Mouse (Mus musculus) heart, adult 11 months (tissue): Measurements from ENCODE around the gene Fam129b.

ENCODE experiments used
- DNase-seq: peaks from one replicate; pipeline ENCODE4 v3.0.0; 2022

Fam129b gene

GRCm38 (mm10) chr2:32926330-32927075 is 50.6 kb downstream of the Fam129b start:
- no peak for DNase-seq

GRCm38 (mm10) chr2:32927624-32928234 is 51.8 kb downstream of the Fam129b start:
- DNase-seq: peak; percentile 96

- peak; percentile 97 for DNase-seq
Measured at GRCm38 (mm10) chr2:32928235-32928946, 52.5 kb downstream of the Fam129b start.

DNA sequence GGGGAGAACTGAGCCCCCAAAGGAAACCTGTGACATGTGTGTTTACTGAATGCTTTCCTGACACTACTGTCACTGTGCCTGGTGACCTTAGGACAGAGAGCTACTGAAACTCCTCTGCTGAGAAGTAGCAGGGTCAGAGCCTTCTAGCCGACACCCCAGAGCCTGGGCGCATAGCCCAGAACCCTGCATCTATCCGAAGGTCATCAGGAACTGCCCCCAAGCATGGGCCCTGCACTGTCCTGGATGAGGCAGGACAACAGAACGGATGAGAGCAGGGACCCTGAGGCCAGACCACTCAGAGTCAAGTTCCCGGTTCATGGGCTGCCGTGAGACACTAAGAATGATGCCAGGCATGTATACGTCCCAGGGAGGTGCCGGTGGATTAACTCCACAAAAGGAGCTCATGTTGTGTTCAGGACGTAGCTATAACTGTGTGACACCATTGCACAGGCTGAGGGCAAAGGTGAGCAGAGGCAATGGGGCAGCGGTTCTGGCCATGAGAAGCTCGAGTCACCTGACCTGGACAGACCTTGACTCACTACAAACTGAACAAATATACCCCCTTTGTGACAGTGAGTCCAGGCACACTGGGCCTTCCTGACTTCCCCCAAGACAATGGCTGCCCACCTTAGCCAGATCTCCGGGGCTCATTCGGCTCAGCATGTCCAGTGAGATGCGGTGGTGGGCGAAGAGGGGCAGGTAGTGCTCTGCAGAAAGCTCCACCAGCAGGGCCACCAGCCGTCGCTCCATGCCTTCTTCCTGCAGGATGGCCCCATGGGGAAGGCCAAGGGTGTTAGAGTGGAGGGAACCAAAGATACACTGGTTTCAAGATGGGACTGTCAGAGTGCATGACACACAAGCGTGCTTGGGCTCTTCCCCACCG is 53.3 kb downstream of the Fam129b start:
- DNase-seq: peak; percentile 92

DNA sequence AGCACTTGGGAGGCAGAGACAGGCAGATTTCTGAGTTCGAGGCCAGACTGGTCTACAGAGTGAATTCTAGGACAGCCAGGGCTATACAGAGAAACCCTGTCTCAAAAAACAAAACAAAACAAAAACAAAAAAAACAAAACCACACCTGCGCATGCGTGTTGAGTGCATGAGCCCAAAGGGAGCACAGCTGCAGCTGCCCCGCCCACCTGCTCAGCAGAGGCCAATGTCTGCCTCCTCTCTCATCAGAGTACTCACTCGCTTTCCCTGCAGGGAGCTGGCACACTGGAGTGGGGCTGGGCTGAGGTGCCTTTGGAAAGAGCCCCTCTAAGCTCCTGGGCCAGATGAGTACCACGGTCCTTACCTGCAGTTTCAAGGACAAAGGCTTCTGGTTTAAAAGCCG is 55.8 kb downstream of the Fam129b start:
- no peak for DNase-seq

- no peak for DNase-seq
Measured at GRCm38 (mm10) chr2:32938741-32939140, 62.8 kb downstream of the Fam129b start.

DNA sequence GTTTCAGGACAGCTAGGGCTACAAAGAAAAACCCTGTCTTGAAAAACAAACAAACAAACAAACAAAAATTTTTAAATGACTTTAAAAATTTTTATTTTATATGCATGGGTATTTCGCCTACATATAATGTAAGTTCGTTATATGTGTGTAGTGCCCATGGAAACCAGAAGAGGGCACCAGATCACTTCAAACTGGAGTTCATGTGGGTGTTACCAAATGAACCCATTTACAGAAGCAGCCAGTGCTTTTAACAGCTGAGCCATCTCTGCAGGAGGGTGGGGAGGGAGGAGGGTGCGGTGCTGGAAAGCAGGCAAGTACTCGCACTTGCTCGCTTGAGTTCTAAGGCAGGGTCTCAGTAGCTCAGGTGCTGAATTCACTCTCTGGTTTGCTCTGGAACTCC is 63.5 kb downstream of the Fam129b start:
- no peak for DNase-seq

- no peak for DNase-seq
Measured at GRCm38 (mm10) chr2:32940483-32940882, 64.6 kb downstream of the Fam129b start.

DNA sequence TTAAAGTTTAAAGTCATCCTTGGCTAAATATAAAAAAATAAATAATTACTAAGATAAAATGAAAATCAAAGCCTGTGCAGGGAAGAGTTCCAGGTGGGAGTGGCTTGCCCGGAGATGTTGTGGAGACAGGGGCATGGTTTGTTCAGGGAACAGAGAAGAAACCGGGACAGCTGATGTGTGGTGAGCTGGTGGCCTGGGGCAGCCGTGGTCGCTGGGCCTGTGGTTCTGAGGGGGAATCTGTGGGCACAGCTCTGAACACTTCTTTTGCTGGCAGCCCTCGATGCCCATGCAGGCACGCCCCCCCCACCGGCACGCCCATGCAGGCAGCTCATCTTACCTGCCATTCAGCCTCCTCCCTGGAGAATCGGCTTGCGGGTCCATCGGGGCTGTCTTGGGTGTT is 71.5 kb downstream of the Fam129b start:
- DNase-seq: no peak

- DNase-seq: no peak
Measured at GRCm38 (mm10) chr2:32954581-32954980, 78.7 kb downstream of the Fam129b start.

DNA sequence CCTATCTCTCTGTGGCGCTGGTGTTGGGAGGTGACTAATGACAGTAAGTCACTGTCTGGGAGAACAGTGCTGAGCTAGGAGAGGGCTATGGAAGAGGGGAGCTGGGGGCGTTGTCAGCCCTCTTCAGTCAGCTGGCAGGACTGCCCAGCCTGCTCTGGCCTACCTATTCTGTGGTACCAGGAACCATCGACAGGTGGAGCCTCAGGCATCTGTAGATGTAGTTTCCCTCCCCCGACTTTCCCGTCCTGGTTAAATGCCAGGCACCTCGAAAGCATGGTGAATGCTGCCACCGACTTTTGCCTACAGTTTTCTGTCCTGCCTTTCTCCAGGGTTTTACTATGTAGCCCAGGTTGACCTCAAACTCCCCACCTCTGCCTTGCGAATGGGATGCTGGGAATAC is 81.4 kb downstream of the Fam129b start:
- DNase-seq: no peak

DNA sequence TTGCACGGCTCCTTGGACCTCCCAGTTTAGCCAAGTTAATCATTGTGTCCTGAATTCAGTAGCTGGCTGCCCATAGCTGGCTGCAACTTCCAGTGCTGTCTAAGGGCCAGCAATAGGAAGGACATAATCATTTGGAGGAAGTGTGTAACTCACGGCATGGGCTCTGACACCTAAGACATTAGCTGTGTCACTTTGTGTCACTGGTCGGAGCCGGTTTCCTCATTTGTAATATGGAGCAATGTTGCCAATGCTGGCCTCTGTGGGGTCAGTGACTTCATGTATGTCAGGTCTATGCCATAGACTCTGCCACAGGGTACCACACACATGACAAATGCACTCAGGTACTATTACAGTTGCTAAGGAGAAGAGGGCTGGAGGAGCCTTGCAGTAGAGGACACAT is 84.4 kb downstream of the Fam129b start:
- DNase-seq: no peak

DNA sequence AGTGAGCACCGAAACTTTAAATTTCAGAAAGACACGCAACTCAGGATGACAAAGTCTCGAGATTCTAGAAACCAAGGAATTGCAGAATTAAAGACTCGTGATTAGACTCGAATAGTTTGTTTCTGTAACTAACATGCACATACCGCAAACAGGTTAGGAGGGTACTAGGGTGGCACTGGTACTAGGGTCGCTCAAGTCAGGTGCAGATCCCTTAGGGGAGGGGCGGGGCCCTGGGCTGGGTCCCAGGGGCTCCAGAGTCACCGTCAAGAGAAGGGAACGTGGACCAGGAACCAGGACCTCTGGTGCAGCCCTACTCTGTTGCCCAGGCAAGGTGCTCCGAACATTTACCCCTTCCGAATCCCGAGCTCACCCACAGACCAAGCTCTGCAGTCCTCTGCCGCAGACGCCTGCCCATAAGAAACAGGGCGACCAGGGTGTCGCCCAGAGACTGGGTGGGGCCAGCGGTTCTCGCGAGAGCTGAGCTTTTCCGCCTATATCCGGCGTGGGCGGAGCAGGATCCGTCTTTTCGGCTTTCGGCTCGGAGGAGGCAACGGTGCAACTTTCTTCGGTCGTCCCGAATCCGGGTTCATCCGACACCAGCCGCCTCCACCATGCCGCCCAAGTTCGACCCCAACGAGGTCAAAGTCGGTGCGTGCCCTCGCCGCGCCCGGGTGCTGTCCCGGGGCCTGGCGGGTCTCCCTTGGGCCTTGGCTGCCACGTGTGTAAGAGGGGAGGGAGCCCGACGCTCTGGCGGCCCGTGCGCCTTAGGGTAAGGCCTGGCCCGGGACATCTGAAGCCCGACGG is 85.5 kb downstream of the Fam129b start, which contains the start of the genes Rpl12 and Lrsam1:
Gene Rpl12 (plus strand): TSS at position 368 of the 804 bp plus-strand sequence.
Gene Lrsam1 (minus strand): TSS at position 423 of the 804 bp plus-strand sequence.
- peak; percentile 100 for DNase-seq

GRCm38 (mm10) chr2:32962062-32962874 is 86.4 kb downstream of the Fam129b start:
- no peak for DNase-seq

DNA sequence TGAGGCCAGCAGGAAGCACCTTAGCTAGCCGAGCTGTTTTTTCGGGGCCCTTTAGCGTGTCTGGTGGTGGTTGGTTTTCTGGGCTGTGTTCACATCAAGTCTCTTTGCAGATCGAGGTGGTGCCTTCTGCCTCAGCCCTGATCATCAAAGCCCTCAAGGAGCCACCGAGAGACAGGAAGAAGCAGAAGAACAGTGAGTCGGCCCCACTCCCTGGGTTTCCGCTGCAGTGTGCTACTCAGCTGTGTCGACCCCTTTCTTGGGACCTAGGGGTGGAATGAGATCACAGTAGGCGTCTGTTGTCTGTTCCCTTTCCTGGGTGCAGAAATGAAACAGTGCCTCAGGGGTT is 86.9 kb downstream of the Fam129b start:
- no peak for DNase-seq

DNA sequence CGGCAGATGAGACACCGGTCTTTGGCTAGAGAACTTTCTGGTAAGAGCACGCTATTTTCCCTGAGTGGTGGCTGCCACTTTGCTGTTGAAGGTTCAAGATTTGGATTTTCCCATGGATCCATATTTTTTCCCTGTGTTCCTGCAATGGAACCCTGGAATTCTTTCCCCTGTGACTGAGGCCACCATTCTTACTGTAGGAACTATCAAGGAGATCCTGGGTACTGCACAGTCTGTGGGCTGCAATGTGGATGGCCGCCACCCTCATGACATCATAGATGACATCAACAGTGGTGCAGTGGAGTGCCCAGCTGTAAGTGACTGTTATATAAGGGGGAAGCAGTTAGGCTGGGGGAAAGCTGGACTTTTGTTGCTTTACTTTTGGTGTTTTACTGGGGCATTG is 87.6 kb downstream of the Fam129b start:
- DNase-seq: no peak

GRCm38 (mm10) chr2:32963981-32964380 is 88.1 kb downstream of the Fam129b start:
- no peak for DNase-seq

- DNase-seq: no peak
Measured at GRCm38 (mm10) chr2:32964659-32965457, 88.9 kb downstream of the Fam129b start.

- no peak for DNase-seq
Measured at GRCm38 (mm10) chr2:32965511-32966183, 89.7 kb downstream of the Fam129b start.
